Mouse (Mus musculus) midbrain, embryonic 11.5 days (tissue): ENCODE data around the gene St7. TPM values are rescaled to one million over a fixed set of nuclear protein-coding genes. Genes with fewer than 3 reads are reported as not detected.

Experiments
- ATAC-seq: fragments of 200-750 bp; cut with Nextera tagmentation; 2 replicates; pipeline ENCODE4 v1.8.0; 2017; ENCODE audit warnings: moderate TSS enrichment, moderate library complexity; ENCODE audit not compliant: low FRiP score
- DNase-seq: peaks from one replicate; pipeline ENCODE4 v3.0.0; 2015; ENCODE audit warnings: low spot score; ENCODE audit errors: missing footprints
- H3K27ac ChIP-seq: fragments of 300-500 bp; sonication (generic); 2 replicates; pipeline ENCODE4 v1.5.1; 2014; ENCODE audit warnings: low read depth, low read length
- H3K27me3 ChIP-seq: fragments of 300-500 bp; sonication (generic); 2 replicates; pipeline ENCODE4 v1.6.1; 2014; ENCODE audit warnings: mild to moderate bottlenecking, low read length, moderate library complexity, mixed read lengths; ENCODE audit not compliant: control insufficient read depth, insufficient read depth
- H3K36me3 ChIP-seq: fragments of 300-500 bp; sonication (generic); 2 replicates; pipeline ENCODE4 v1.6.1; 2014; ENCODE audit warnings: mild to moderate bottlenecking, low read length, moderate library complexity, mixed read lengths; ENCODE audit not compliant: control insufficient read depth, insufficient read depth
- H3K4me1 ChIP-seq: fragments of 300-500 bp; sonication (generic); 2 replicates; pipeline ENCODE4 v1.6.1; 2014; ENCODE audit warnings: low read length; ENCODE audit not compliant: control insufficient read depth, insufficient read depth
- H3K4me2 ChIP-seq: fragments of 300-500 bp; sonication (generic); 2 replicates; pipeline ENCODE4 v1.6.1; 2014; ENCODE audit warnings: mild to moderate bottlenecking, moderate library complexity
- H3K4me3 ChIP-seq: fragments of 300-500 bp; sonication (generic); 2 replicates; pipeline ENCODE4 v1.5.1; 2014; ENCODE audit warnings: low read depth, low read length
- H3K9ac ChIP-seq: fragments of 300-500 bp; sonication (generic); 2 replicates; pipeline ENCODE4 v1.6.1; 2014; ENCODE audit warnings: low read length
- H3K9me3 ChIP-seq: fragments of 300-500 bp; sonication (generic); 2 replicates; pipeline ENCODE4 v1.6.1; 2016; ENCODE audit warnings: low read length; ENCODE audit not compliant: control insufficient read depth
- WGBS: fragments of 180-500 bp; shearing (Covaris S2); extraction: QIAGEN DNeasy Blood & Tissue Kit; methylation state at CpG from one replicate; pipeline ENCODE4 v1.1.7; 2014; 5-methylcytosine and 5-hydroxymethylcytosine counted together
- polyA plus RNA-seq: library from polyadenylated mRNA; unstranded; fragments of >200 nt; fragmentation: Nextera tagmentation; extraction: Ambion mirVana; gene quantifications from 2 replicates; pipeline ENCODE4 v1.2.1, GENCODE M21; 2014

St7 gene
- polyA plus RNA-seq, 1 experiment from 2014 or later: 36.6 TPM

- H3K27ac ChIP-seq: no peak overlapping the region
- peaks cover 13% of the 10 kb centered on the region; the same call in 1 of the 2 replicates for H3K4me1 ChIP-seq
- H3K4me2 ChIP-seq: no peak overlapping the region
- no peak overlapping the region for H3K4me3 ChIP-seq
- DNase-seq (no peak), ATAC-seq (no peak)
- WGBS: 88% methylated on average over 13 of the region's 13 CpGs
- no peaks in the 10 kb centered on the region for H3K9me3 ChIP-seq
- H3K9ac ChIP-seq: no peak overlapping the region
- H3K36me3 ChIP-seq: no peaks in the 10 kb centered on the region
- H3K27me3 ChIP-seq: no peaks in the 10 kb centered on the region
These were observed 55.0 kb downstream of the St7 start for GRCm38 (mm10) chr6:17747724-17748123.

- Histone ChIP-seq H3K27ac (peak overlapping the region; percentile 97), H3K36me3 (no peaks in the 10 kb centered on the region), H3K4me1 (peaks cover 13% of the 10 kb centered on the region; the same call in 1 of the 2 replicates), H3K4me3 (peak overlapping the region; percentile 47), H3K4me2 (peak overlapping the region; percentile 61), H3K27me3 (no peaks in the 10 kb centered on the region), H3K9ac (peak overlapping the region; percentile 84), H3K9me3 (no peaks in the 10 kb centered on the region)
- ATAC-seq: peak; percentile 99
- WGBS: under 1% methylated on average over 18 of the region's 18 CpGs
- DNase-seq: peak; percentile 98
These were observed 56.3 kb downstream of the St7 start for GRCm38 (mm10) chr6:17748866-17749582.

GRCm38 (mm10) chr6:17749596-17749995 is 56.9 kb downstream of the St7 start:
- H3K36me3 ChIP-seq: no peaks in the 10 kb centered on the region
- H3K4me1 ChIP-seq: peaks cover 13% of the 10 kb centered on the region; the same call in 1 of the 2 replicates
- no peaks in the 10 kb centered on the region for H3K9me3 ChIP-seq
- peak overlapping the region; percentile 97 for H3K27ac ChIP-seq
- no peaks in the 10 kb centered on the region for H3K27me3 ChIP-seq
- peak overlapping the region; percentile 47 for H3K4me3 ChIP-seq
- ATAC-seq: peak; percentile 33; the same call in 1 of the 2 replicates
- DNase-seq: peak; percentile 89
- H3K9ac ChIP-seq: peak overlapping the region; percentile 84
- 24% methylated on average over 3 of the region's 3 CpGs for WGBS
- H3K4me2 ChIP-seq: peak overlapping the region; percentile 61

GRCm38 (mm10) chr6:17750041-17750660 is 57.4 kb downstream of the St7 start:
- DNase-seq (peak; percentile 91), ATAC-seq (no peak)
- WGBS: 64% methylated on average over 9 of the region's 9 CpGs
- H3K27me3 ChIP-seq: no peaks in the 10 kb centered on the region
- H3K4me2 ChIP-seq: peak overlapping the region; percentile 61
- H3K9ac ChIP-seq: peak overlapping the region; percentile 84
- no peaks in the 10 kb centered on the region for H3K9me3 ChIP-seq
- H3K27ac ChIP-seq: peak overlapping the region; percentile 97
- H3K36me3 ChIP-seq: no peaks in the 10 kb centered on the region
- peaks cover 13% of the 10 kb centered on the region; the same call in 1 of the 2 replicates for H3K4me1 ChIP-seq
- H3K4me3 ChIP-seq: peak overlapping the region; percentile 47

- H3K27me3 ChIP-seq: no peaks in the 10 kb centered on the region
- H3K4me1 ChIP-seq: peaks cover 13% of the 10 kb centered on the region; the same call in 1 of the 2 replicates
- H3K4me2 ChIP-seq: peak overlapping the region; percentile 61
- H3K9ac ChIP-seq: peak overlapping the region; percentile 6; the same call in 1 of the 2 replicates
- ATAC-seq: no peak
- no peaks in the 10 kb centered on the region for H3K9me3 ChIP-seq
- H3K27ac ChIP-seq: no peak overlapping the region
- no peak for DNase-seq
- H3K4me3 ChIP-seq: peak overlapping the region; percentile 47
- H3K36me3 ChIP-seq: no peaks in the 10 kb centered on the region
- 69% methylated on average over 6 of the region's 6 CpGs for WGBS
These were observed 58.2 kb downstream of the St7 start for GRCm38 (mm10) chr6:17750957-17751356.

- Histone ChIP-seq H3K4me2 (no peak overlapping the region), H3K4me3 (no peak overlapping the region), H3K36me3 (no peaks in the 10 kb centered on the region), H3K9me3 (no peaks in the 10 kb centered on the region), H3K9ac (no peak overlapping the region), H3K27ac (no peak overlapping the region), H3K27me3 (no peaks in the 10 kb centered on the region), H3K4me1 (peaks cover 6% of the 10 kb centered on the region; the same call in 1 of the 2 replicates)
- ATAC-seq (no peak), DNase-seq (no peak)
- 91% methylated on average over 6 of the region's 6 CpGs for WGBS
These were observed 63.2 kb downstream of the St7 start for GRCm38 (mm10) chr6:17755902-17756301.

GRCm38 (mm10) chr6:17758568-17758967 is 65.8 kb downstream of the St7 start:
- DNase-seq (no peak), ATAC-seq (no peak)
- H3K4me1 ChIP-seq: no peaks in the 10 kb centered on the region
- no peaks in the 10 kb centered on the region for H3K36me3 ChIP-seq
- H3K4me3 ChIP-seq: no peak overlapping the region
- 83% methylated on average over 4 of the region's 4 CpGs for WGBS
- no peak overlapping the region for H3K9ac ChIP-seq
- no peak overlapping the region for H3K4me2 ChIP-seq
- no peaks in the 10 kb centered on the region for H3K27me3 ChIP-seq
- no peaks in the 10 kb centered on the region for H3K9me3 ChIP-seq
- no peak overlapping the region for H3K27ac ChIP-seq

GRCm38 (mm10) chr6:17763963-17764659 is 71.4 kb downstream of the St7 start:
- H3K9ac ChIP-seq: no peak overlapping the region
- peaks cover 3% of the 10 kb centered on the region; the same call in 1 of the 2 replicates for H3K4me1 ChIP-seq
- ATAC-seq (no peak), DNase-seq (no peak)
- H3K27me3 ChIP-seq: no peaks in the 10 kb centered on the region
- WGBS: 93% methylated on average over 9 of the region's 9 CpGs
- no peak overlapping the region for H3K4me3 ChIP-seq
- H3K9me3 ChIP-seq: no peaks in the 10 kb centered on the region
- no peak overlapping the region for H3K4me2 ChIP-seq
- no peak overlapping the region for H3K27ac ChIP-seq
- no peaks in the 10 kb centered on the region; the same call in 1 of the 2 replicates for H3K36me3 ChIP-seq

- H3K36me3 ChIP-seq: no peaks in the 10 kb centered on the region; the same call in 1 of the 2 replicates
- H3K4me3 ChIP-seq: no peak overlapping the region
- DNase-seq: no peak
- no peak overlapping the region for H3K27ac ChIP-seq
- no peaks in the 10 kb centered on the region for H3K9me3 ChIP-seq
- no peak overlapping the region for H3K4me2 ChIP-seq
- H3K4me1 ChIP-seq: peaks cover 3% of the 10 kb centered on the region; the same call in 1 of the 2 replicates
- ATAC-seq: no peak
- 82% methylated on average over 2 of the region's 2 CpGs for WGBS
- no peak overlapping the region for H3K9ac ChIP-seq
- no peaks in the 10 kb centered on the region for H3K27me3 ChIP-seq
These were observed 71.9 kb downstream of the St7 start for GRCm38 (mm10) chr6:17764660-17764998.
